Mouse (Mus musculus) 3134 (cell line): ENCODE measurements at regions not wholly inside any gene's neighbourhood (a gene's known extent, or its start where the extent isn't known, plus 50 kb on each side); places are given as distances from the start of the nearest gene placed in this dataset.

Experiments
- DNase-seq: peaks from one replicate; pipeline ENCODE4 v3.0.0-alpha.2; 2011; ENCODE audit warnings: low spot score; ENCODE audit not compliant: insufficient read length; ENCODE audit errors: extremely low read depth

DNA sequence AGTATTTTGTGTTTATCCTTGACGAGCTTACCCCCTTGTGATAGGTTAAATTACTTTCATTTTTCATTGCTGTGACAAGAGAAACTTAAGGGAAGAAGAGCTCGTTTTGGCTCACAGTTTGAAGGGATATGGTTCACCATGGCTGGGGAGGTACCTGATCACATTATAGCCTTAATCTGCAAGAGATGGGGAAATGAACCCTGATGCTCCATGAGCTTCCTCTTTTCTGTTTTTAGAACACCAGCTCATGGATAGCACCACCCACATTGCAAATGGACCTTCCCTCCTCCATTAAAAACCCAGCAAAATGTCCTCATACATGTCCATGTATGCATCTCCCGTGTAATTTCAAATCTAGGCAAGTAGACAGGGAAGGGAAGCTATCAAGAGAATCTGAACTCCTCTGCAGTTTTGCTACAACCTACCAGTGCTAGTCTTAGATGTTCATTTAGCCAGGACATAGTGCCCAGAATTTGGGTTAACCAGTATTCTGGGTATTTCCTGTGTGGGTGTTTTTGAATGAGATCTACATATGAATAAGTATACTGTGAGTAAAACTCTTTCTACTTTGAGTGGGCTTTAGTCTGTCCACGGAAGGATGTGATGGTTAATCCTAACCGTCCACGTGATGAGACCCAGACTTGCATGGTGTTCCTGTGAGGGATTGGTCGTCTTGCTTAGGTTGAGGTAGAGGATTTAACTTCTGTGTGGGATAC lies 121.5 kb upstream of the 4930412O13Rik start:
- no peak for DNase-seq

DNA sequence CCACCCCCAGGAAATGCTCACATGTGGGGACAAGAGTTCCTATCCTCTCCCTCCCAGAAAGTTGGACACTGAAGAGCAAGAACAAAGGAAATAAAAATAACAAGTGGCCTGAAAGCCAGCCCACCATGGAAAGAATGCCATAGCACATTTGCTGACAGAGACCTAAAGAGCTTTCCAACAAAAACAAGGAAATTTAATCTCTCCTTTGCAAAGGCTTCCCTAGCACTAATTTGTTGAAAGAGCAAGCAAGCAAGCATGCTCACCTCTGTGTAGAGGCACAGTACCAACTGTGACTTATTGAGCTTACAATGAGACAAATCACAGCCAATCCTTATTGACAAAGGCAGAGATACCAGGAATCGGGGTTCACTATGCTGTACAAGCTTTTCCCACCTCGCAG lies 100.9 kb upstream of the 4930412O13Rik start:
- DNase-seq, result no peak

DNA sequence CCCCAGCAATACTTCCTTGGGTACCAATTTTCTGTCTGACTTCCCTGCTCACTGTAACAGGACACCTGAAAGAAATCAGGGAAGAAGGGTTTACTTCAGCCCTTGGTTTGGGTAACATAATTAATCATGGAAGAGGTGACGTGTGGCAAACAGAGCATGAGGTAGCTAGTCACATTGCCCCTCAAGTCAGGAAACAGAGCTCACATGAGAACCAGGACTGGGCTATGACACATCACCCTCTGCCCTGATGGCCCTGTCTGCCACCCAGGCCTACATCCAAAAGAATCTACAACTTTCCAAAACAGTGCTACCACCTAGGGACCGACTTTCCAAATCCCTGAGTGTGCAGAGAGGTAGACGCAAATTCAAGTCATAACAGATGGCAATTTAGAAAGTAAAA lies 98.4 kb upstream of the 4930412O13Rik start:
- DNase-seq, result no peak

DNA sequence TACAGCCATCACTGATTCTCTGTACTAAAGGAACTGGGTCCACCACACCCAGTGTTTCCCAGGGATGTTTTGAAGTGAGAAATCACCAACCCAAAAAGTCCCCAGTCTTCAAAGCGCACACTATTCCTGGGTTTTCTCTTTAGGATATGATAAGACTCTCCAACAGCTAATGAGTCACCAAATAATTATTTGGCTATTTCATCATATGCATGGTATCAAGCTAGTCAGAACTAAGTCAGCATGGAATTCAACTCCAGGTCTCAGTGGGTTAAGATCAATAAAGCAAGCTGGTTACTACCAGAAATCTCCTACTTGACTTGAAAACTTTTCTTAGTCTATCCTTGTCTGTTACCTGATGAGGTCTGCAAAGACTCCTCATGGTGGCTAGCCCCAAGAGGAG lies 89.1 kb upstream of the 4930412O13Rik start:
- no peak for DNase-seq

DNA sequence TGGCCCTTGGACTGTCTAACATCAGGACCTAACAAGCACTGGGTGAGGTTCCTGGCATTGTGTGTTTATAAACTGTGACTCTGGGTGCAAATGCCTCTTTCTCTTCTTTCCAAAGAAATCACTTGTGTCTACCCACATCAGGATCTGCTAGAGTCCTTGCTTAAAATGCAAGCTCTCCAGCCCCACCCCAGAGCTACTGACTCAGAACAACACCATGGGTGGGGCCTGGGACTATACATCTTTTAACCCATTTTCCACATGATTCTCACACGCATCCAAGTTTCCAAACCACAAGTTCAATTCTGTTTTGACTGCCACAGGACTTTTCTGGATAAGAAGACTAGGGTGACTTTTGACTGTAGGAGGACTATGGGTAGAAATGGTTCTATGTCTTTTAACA lies 88.7 kb upstream of the 4930412O13Rik start:
- no peak for DNase-seq

DNA sequence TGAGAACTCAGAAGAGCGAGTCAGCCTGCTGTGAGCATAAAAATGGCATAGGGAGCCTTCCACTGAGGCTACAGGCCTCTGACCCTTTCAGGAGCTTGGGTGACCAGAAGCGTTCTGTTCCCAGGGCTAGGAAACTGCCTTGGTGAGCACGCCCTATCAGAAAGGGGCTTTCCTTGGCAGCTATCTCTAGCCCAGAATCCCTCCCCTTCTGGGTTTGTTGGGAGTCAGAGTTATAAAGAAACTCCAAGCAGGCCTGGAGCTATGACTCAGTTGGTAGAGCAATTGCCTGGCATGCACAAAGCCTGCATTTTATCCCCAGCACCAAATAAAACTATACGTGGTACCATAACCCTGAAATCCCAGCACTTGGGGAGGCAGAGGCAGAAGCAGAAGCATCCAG lies 85.7 kb upstream of the 4930412O13Rik start:
- no peak for DNase-seq

DNA sequence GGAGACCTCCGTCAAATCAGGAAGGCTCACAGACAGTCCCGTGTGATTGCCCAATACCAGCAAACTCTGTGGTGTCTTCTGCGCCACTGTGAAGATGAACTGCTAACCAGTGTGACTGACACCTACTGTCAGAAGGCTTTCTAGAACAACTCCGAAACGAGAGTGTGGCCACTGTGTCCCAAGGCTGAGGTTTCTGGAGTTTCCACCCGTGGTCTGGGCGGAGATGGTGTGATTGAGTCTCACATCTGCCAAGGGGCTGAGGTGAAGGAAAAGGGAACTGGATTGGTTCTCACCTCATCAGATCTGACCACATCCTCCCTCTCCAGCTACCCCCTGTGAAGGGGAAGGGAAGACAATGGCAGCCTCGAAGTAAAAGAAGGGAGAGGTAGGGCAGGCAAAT lies 79.6 kb upstream of the 4930412O13Rik start:
- no peak for DNase-seq

DNA sequence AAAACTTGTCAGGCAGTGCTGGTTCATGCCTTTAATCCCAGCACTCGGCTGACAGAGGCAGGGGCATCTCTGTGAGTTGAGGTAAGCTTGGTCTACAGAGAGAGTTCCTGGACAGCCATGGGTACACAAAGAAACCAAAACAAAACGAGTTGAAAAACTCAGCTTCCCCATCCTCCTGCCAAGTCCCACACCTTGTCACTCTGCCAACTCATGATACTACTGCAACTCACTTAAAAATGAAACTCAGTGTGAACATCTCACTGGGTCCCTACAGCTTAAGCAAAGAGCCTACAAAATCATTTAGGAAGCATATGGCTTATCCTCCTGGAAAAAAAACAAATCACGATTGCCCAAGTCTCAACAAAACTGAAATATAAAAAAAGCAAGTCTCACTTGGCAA lies 76.7 kb upstream of the 4930412O13Rik start:
- DNase-seq, result no peak

DNA sequence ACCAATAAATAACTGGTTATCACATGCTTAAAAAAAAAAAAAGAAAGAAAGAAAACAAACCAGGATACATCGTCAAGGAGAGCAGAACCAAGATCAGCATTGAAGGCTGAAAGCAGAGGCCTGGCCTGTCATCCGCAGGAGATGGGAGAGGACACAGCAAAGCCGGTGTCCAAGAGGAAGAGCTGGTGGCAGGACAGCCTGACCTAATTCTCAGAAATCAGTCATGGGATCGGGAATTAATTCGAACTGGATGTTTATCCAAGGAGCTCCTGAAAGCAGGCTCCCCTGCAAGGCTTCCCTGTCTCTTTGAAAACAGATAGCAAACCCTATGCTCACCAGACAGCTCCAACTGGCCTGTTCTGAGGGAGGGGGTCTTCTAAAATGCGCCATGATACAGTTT lies 75.5 kb upstream of the 4930412O13Rik start:
- no peak for DNase-seq
